Mouse (Mus musculus) hindbrain, embryonic 13.5 days (tissue): ENCODE measurements around the gene Hcn4. TPM values are rescaled to one million over a fixed set of nuclear protein-coding genes. Genes with fewer than 3 reads are reported as not detected.

Experiments
- ATAC-seq: fragments of 200-750 bp; cut with Nextera tagmentation; 2 replicates; pipeline ENCODE4 v1.8.0; 2017; ENCODE audit warnings: moderate TSS enrichment; ENCODE audit not compliant: low FRiP score
- H3K27ac ChIP-seq: fragments of 300-500 bp; sonication (generic); 2 replicates; pipeline ENCODE4 v1.5.1; 2015; ENCODE audit warnings: inconsistent platforms, mild to moderate bottlenecking, moderate library complexity
- H3K27me3 ChIP-seq: fragments of 300-500 bp; sonication (generic); 2 replicates; pipeline ENCODE4 v1.6.1; 2015; ENCODE audit warnings: mild to moderate bottlenecking, inconsistent platforms
- H3K36me3 ChIP-seq: fragments of 300-500 bp; sonication (generic); 2 replicates; pipeline ENCODE4 v1.6.1; 2015; ENCODE audit warnings: mild to moderate bottlenecking, inconsistent platforms
- H3K4me1 ChIP-seq: fragments of 300-500 bp; sonication (generic); replicated peaks from 2 replicates; pipeline ENCODE4 v1.6.1; 2015; ENCODE audit warnings: inconsistent platforms
- H3K4me2 ChIP-seq: fragments of 300-500 bp; sonication (generic); 2 replicates; pipeline ENCODE4 v1.6.1; 2015; ENCODE audit warnings: inconsistent platforms, mild to moderate bottlenecking, moderate library complexity
- H3K4me3 ChIP-seq: fragments of 300-500 bp; sonication (generic); 2 replicates; pipeline ENCODE4 v1.5.1; 2015; ENCODE audit warnings: mild to moderate bottlenecking, inconsistent platforms
- H3K9ac ChIP-seq: fragments of 300-500 bp; sonication (generic); 2 replicates; pipeline ENCODE4 v1.6.1; 2015; ENCODE audit warnings: mild to moderate bottlenecking, inconsistent platforms
- H3K9me3 ChIP-seq: fragments of 300-500 bp; sonication (generic); 2 replicates; pipeline ENCODE4 v1.6.1; 2016; ENCODE audit warnings: inconsistent platforms
- WGBS: fragments of 180-500 bp; shearing (Covaris S2); methylation state at CpG from one replicate; pipeline ENCODE4 v1.1.7; 2015; 5-methylcytosine and 5-hydroxymethylcytosine counted together
- polyA plus RNA-seq: library from polyadenylated mRNA; unstranded; fragments of >200 nt; fragmentation: Nextera tagmentation; extraction: Ambion mirVana; gene quantifications from 2 replicates; pipeline ENCODE4 v1.2.1, GENCODE M21; 2015

Gene Hcn4
- polyA plus RNA-seq, 1 experiment from 2014 or later, result 3.0 TPM

GRCm38 (mm10) chr9:58817676-58818075, 5.5 kb upstream of the Hcn4 start:
- Histone ChIP-seq H3K9me3 (no peaks in the 10 kb centered on the region), H3K4me1 (peaks cover 23% of the 10 kb centered on the region), H3K27me3 (peaks cover 34% of the 10 kb centered on the region), H3K9ac (no peak overlapping the region), H3K27ac (no peak overlapping the region), H3K4me2 (no peak overlapping the region), H3K4me3 (no peak overlapping the region), H3K36me3 (no peaks in the 10 kb centered on the region)
- WGBS, result 62% methylated on average over 3 of the region's 3 CpGs
- ATAC-seq, result no peak

GRCm38 (mm10) chr9:58822431-58823091, 651 bp upstream of the Hcn4 start:
- Histone ChIP-seq H3K36me3 (no peaks in the 10 kb centered on the region), H3K27me3 (peaks cover 51% of the 10 kb centered on the region), H3K27ac (peak overlapping the region; percentile 98), H3K9me3 (no peaks in the 10 kb centered on the region), H3K4me1 (peaks cover 50% of the 10 kb centered on the region), H3K4me2 (peak overlapping the region; percentile 87), H3K4me3 (peak overlapping the region; percentile 89), H3K9ac (peak overlapping the region; percentile 93)
- under 1% methylated on average over 59 of the region's 62 CpGs for WGBS
- peak; percentile 92 for ATAC-seq

GRCm38 (mm10) chr9:58823918-58824215, 655 bp downstream of the Hcn4 start:
- Histone ChIP-seq H3K4me2 (peak overlapping the region; percentile 87), H3K27ac (peak overlapping the region; percentile 98), H3K9ac (peak overlapping the region; percentile 93), H3K4me1 (peaks cover 63% of the 10 kb centered on the region), H3K9me3 (no peaks in the 10 kb centered on the region), H3K4me3 (peak overlapping the region; percentile 89), H3K36me3 (no peaks in the 10 kb centered on the region), H3K27me3 (peaks cover 42% of the 10 kb centered on the region)
- under 1% methylated on average over 28 of the region's 35 CpGs for WGBS
- no peak for ATAC-seq

- Histone ChIP-seq H3K4me3 (no peak overlapping the region), H3K9ac (no peak overlapping the region; the same call in 1 of the 2 replicates), H3K4me2 (no peak overlapping the region), H3K4me1 (peaks cover 70% of the 10 kb centered on the region), H3K27ac (no peak overlapping the region), H3K36me3 (0 out of 2 replicates have a peak, but pooled peaks cover 2% of the 10 kb centered on the region), H3K9me3 (no peaks in the 10 kb centered on the region), H3K27me3 (peaks cover 5% of the 10 kb centered on the region)
- no peak for ATAC-seq
- 51% methylated on average over 4 of the region's 4 CpGs for WGBS
Observed at GRCm38 (mm10) chr9:58829627-58830026, 6.4 kb downstream of the Hcn4 start.

GRCm38 (mm10) chr9:58832939-58833338, 9.7 kb downstream of the Hcn4 start:
- H3K36me3 ChIP-seq, result 0 out of 2 replicates have a peak, but pooled peaks cover 4% of the 10 kb centered on the region
- no peak overlapping the region for H3K4me2 ChIP-seq
- H3K4me3 ChIP-seq, result no peak overlapping the region
- no peaks in the 10 kb centered on the region for H3K9me3 ChIP-seq
- no peak overlapping the region for H3K27ac ChIP-seq
- H3K9ac ChIP-seq, result no peak overlapping the region
- H3K27me3 ChIP-seq, result no peaks in the 10 kb centered on the region
- 56% methylated on average over 3 of the region's 3 CpGs for WGBS
- peaks cover 51% of the 10 kb centered on the region for H3K4me1 ChIP-seq
- ATAC-seq, result no peak

- WGBS, result 71% methylated on average over 5 of the region's 5 CpGs
- no peak for ATAC-seq
Observed at GRCm38 (mm10) chr9:58837174-58837573, 14.0 kb downstream of the Hcn4 start.

GRCm38 (mm10) chr9:58838504-58838903, 15.3 kb downstream of the Hcn4 start:
- Histone ChIP-seq H3K27ac (no peak overlapping the region; the same call in 1 of the 2 replicates), H3K4me3 (no peak overlapping the region), H3K4me2 (no peak overlapping the region), H3K4me1 (peaks cover 26% of the 10 kb centered on the region), H3K9ac (no peak overlapping the region), H3K36me3 (0 out of 2 replicates have a peak, but pooled peaks cover 4% of the 10 kb centered on the region), H3K9me3 (no peaks in the 10 kb centered on the region), H3K27me3 (no peaks in the 10 kb centered on the region)
- no peak for ATAC-seq
- 81% methylated on average over 5 of the region's 5 CpGs for WGBS

More at GRCm38 (mm10) chr9:58837174-58837573, 14.0 kb downstream of the Hcn4 start:
- Histone ChIP-seq H3K27me3 (no peaks in the 10 kb centered on the region), H3K9ac (no peak overlapping the region), H3K9me3 (no peaks in the 10 kb centered on the region), H3K36me3 (0 out of 2 replicates have a peak, but pooled peaks cover 4% of the 10 kb centered on the region), H3K4me1 (peaks cover 39% of the 10 kb centered on the region), H3K4me2 (no peak overlapping the region), H3K4me3 (no peak overlapping the region), H3K27ac (no peak overlapping the region)

- Histone ChIP-seq H3K27ac (no peak overlapping the region), H3K27me3 (no peaks in the 10 kb centered on the region), H3K4me3 (no peak overlapping the region), H3K4me1 (peaks cover 13% of the 10 kb centered on the region), H3K9ac (no peak overlapping the region), H3K4me2 (no peak overlapping the region), H3K36me3 (peaks cover 16% of the 10 kb centered on the region), H3K9me3 (no peaks in the 10 kb centered on the region)
- 33% methylated on average over 6 of the region's 6 CpGs for WGBS
- ATAC-seq, result no peak
Observed at GRCm38 (mm10) chr9:58841655-58842054, 18.4 kb downstream of the Hcn4 start.

GRCm38 (mm10) chr9:58844597-58844996, 21.4 kb downstream of the Hcn4 start:
- Histone ChIP-seq H3K27ac (no peak overlapping the region), H3K4me1 (peaks cover 19% of the 10 kb centered on the region), H3K4me2 (no peak overlapping the region), H3K27me3 (no peaks in the 10 kb centered on the region), H3K4me3 (no peak overlapping the region), H3K36me3 (peaks cover 16% of the 10 kb centered on the region), H3K9me3 (no peaks in the 10 kb centered on the region), H3K9ac (no peak overlapping the region)
- ATAC-seq, result no peak
- WGBS, result 89% methylated on average over 3 of the region's 3 CpGs

GRCm38 (mm10) chr9:58847008-58847407, 23.8 kb downstream of the Hcn4 start:
- Histone ChIP-seq H3K9ac (peak overlapping the region; percentile 46; the same call in 1 of the 2 replicates), H3K4me1 (peaks cover 32% of the 10 kb centered on the region), H3K27ac (no peak overlapping the region), H3K9me3 (no peaks in the 10 kb centered on the region), H3K4me3 (no peak overlapping the region), H3K27me3 (no peaks in the 10 kb centered on the region), H3K4me2 (no peak overlapping the region), H3K36me3 (peaks cover 16% of the 10 kb centered on the region)
- WGBS, result 58% methylated on average over 3 of the region's 3 CpGs
- ATAC-seq, result no peak

GRCm38 (mm10) chr9:58847676-58848075, 24.5 kb downstream of the Hcn4 start:
- no peak overlapping the region for H3K4me3 ChIP-seq
- peaks cover 32% of the 10 kb centered on the region for H3K4me1 ChIP-seq
- no peaks in the 10 kb centered on the region for H3K9me3 ChIP-seq
- H3K27ac ChIP-seq, result no peak overlapping the region
- H3K4me2 ChIP-seq, result no peak overlapping the region
- H3K9ac ChIP-seq, result no peak overlapping the region
- ATAC-seq, result no peak
- WGBS, result 79% methylated on average over 7 of the region's 7 CpGs
- peaks cover 16% of the 10 kb centered on the region for H3K36me3 ChIP-seq
- no peaks in the 10 kb centered on the region for H3K27me3 ChIP-seq

GRCm38 (mm10) chr9:58849576-58850315, 26.5 kb downstream of the Hcn4 start:
- H3K4me2 ChIP-seq, result no peak overlapping the region
- peaks cover 14% of the 10 kb centered on the region for H3K36me3 ChIP-seq
- peak overlapping the region; percentile 44 for H3K27ac ChIP-seq
- no peaks in the 10 kb centered on the region for H3K27me3 ChIP-seq
- no peak for ATAC-seq
- peaks cover 52% of the 10 kb centered on the region for H3K4me1 ChIP-seq
- no peak overlapping the region for H3K4me3 ChIP-seq
- H3K9me3 ChIP-seq, result no peaks in the 10 kb centered on the region
- H3K9ac ChIP-seq, result no peak overlapping the region
- 21% methylated on average over 13 of the region's 13 CpGs for WGBS
